Mouse (Mus musculus) ES-Bruce4 (cell line): Measurements from ENCODE around the gene Scn8a.

ENCODE experiments used
- CTCF ChIP-seq: IDR thresholded peaks from one replicate; pipeline ENCODE4 v1.8.1; 2011; ENCODE audit warnings: low read depth, low read length
- EP300 ChIP-seq: IDR thresholded peaks from 2 replicates; pipeline ENCODE4 v1.6.1; 2011; ENCODE audit warnings: low read depth, low read length; ENCODE audit not compliant: insufficient read depth
- POLR2A ChIP-seq: IDR thresholded peaks from one replicate; pipeline ENCODE4 v1.8.1; 2011; ENCODE audit warnings: low read length; ENCODE audit not compliant: insufficient read depth

- no peak for TF ChIP-seq POLR2A
- no peak for TF ChIP-seq CTCF
- TF ChIP-seq EP300 = no peak
Measured at GRCm38 (mm10) chr15:101008386-101009010, 138.8 kb downstream of the Scn8a start.
